Mouse (Mus musculus) forebrain, postnatal 0 days (tissue): ENCODE measurements around the gene Enpp3. TPM values are rescaled to one million over a fixed set of nuclear protein-coding genes. Genes with fewer than 3 reads are reported as not detected.

Source experiments
- ATAC-seq: fragments of 200-750 bp; cut with Nextera tagmentation; 2 replicates; pipeline ENCODE4 v1.8.0; 2017; ENCODE audit warnings: mild to moderate bottlenecking, moderate library complexity
- DNase-seq: peaks from one replicate; pipeline ENCODE4 v3.0.0-alpha.2; 2015
- H3K27ac ChIP-seq: fragments of 300-500 bp; sonication (generic); 2 replicates; pipeline ENCODE4 v1.5.1; 2014; ENCODE audit warnings: low read depth, mild to moderate bottlenecking, antibody characterized with exemption, low read length, moderate library complexity, mixed read lengths
- H3K27me3 ChIP-seq: fragments of 300-500 bp; sonication (generic); 2 replicates; pipeline ENCODE4 v1.6.1; 2014; ENCODE audit warnings: mild to moderate bottlenecking, low read length, mixed read lengths; ENCODE audit not compliant: insufficient read depth
- H3K36me3 ChIP-seq: fragments of 300-500 bp; sonication (generic); 2 replicates; pipeline ENCODE4 v1.6.1; 2014; ENCODE audit warnings: mild to moderate bottlenecking, moderate library complexity; ENCODE audit not compliant: insufficient read depth
- H3K4me1 ChIP-seq: fragments of 300-500 bp; sonication (generic); 2 replicates; pipeline ENCODE4 v1.6.1; 2014; ENCODE audit warnings: antibody characterized with exemption; ENCODE audit not compliant: insufficient read depth
- H3K4me2 ChIP-seq: fragments of 300-500 bp; sonication (generic); 2 replicates; pipeline ENCODE4 v1.6.1; 2014; ENCODE audit warnings: low read depth, mild to moderate bottlenecking, moderate library complexity
- H3K4me3 ChIP-seq: fragments of 300-500 bp; sonication (generic); 2 replicates; pipeline ENCODE4 v1.5.1; 2014; ENCODE audit warnings: low read depth, low read length, mixed read lengths
- H3K9ac ChIP-seq: fragments of 300-500 bp; sonication (generic); 2 replicates; pipeline ENCODE4 v1.6.1; 2014; ENCODE audit warnings: mild to moderate bottlenecking
- H3K9me3 ChIP-seq: fragments of 300-500 bp; sonication (generic); 2 replicates; pipeline ENCODE4 v1.6.1; 2016; ENCODE audit warnings: low read length
- CTCF ChIP-seq: sonication (generic); IDR thresholded peaks from 2 replicates; pipeline ENCODE4 v1.5.1; 2016; ENCODE audit warnings: antibody characterized with exemption, control low read depth, low read depth
- WGBS: fragments of 180-500 bp; shearing (Covaris S2); extraction: QIAGEN DNeasy Blood & Tissue Kit; methylation state at CpG from one replicate; pipeline ENCODE4 v1.1.7; 2014; 5-methylcytosine and 5-hydroxymethylcytosine counted together
- polyA plus RNA-seq: library from polyadenylated mRNA; unstranded; fragments of >200 nt; fragmentation: Nextera tagmentation; extraction: Ambion mirVana; gene quantifications from 2 replicates; pipeline ENCODE4 v1.2.1, GENCODE M21; 2015
- total RNA-seq: library from RNA; depleted of rRNA; stranded (reverse); fragments of >200 nt; gene quantifications from 2 replicates; pipeline ENCODE4 v1.2.3, GENCODE M21; 2014

Gene Enpp3
- total and polyA plus RNA-seq, 2 experiments from 2014 or later: 1.7 to 2.5 TPM

GRCm38 (mm10) chr10:24823697-24824535, 18.7 kb downstream of the Enpp3 start:
- no peak for TF ChIP-seq CTCF
- ATAC-seq: no peak
- WGBS: 84% methylated on average over 16 of the region's 16 CpGs

GRCm38 (mm10) chr10:24823265-24823664, 19.4 kb downstream of the Enpp3 start:
- ATAC-seq: no peak
- Histone ChIP-seq H3K9me3 (no peaks in the 10 kb centered on the region), H3K36me3 (no peaks in the 10 kb centered on the region), H3K4me1 (no peaks in the 10 kb centered on the region), H3K9ac (no peak overlapping the region), H3K4me2 (no peak overlapping the region), H3K4me3 (no peak overlapping the region), H3K27me3 (no peaks in the 10 kb centered on the region), H3K27ac (no peak overlapping the region)
- DNase-seq: no peak
- 63% methylated on average over 1 of the region's 1 CpGs for WGBS
- no peak for TF ChIP-seq CTCF

More at GRCm38 (mm10) chr10:24823697-24824535, 18.7 kb downstream of the Enpp3 start:
- Histone ChIP-seq H3K4me2 (no peak overlapping the region), H3K4me3 (no peak overlapping the region), H3K9ac (no peak overlapping the region), H3K27me3 (no peaks in the 10 kb centered on the region), H3K27ac (no peak overlapping the region), H3K9me3 (no peaks in the 10 kb centered on the region), H3K36me3 (no peaks in the 10 kb centered on the region), H3K4me1 (no peaks in the 10 kb centered on the region)
- DNase-seq: no peak

GRCm38 (mm10) chr10:24822842-24823241, 19.8 kb downstream of the Enpp3 start:
- Histone ChIP-seq H3K9me3 (no peaks in the 10 kb centered on the region), H3K4me1 (no peaks in the 10 kb centered on the region), H3K27ac (no peak overlapping the region), H3K4me2 (no peak overlapping the region), H3K27me3 (no peaks in the 10 kb centered on the region), H3K9ac (no peak overlapping the region), H3K36me3 (no peaks in the 10 kb centered on the region), H3K4me3 (no peak overlapping the region)
- ATAC-seq (no peak), DNase-seq (no peak)
- WGBS: 62% methylated on average over 1 of the region's 1 CpGs
- TF ChIP-seq CTCF: no peak

- no peak overlapping the region for H3K4me2 ChIP-seq
- no peaks in the 10 kb centered on the region for H3K36me3 ChIP-seq
- no peak overlapping the region for H3K27ac ChIP-seq
- DNase-seq: no peak
- WGBS: 83% methylated on average over 4 of the region's 4 CpGs
- H3K9ac ChIP-seq: no peak overlapping the region
- H3K4me1 ChIP-seq: no peaks in the 10 kb centered on the region
- no peak overlapping the region for H3K4me3 ChIP-seq
- TF ChIP-seq CTCF: no peak
- H3K27me3 ChIP-seq: no peaks in the 10 kb centered on the region
- H3K9me3 ChIP-seq: no peaks in the 10 kb centered on the region
- ATAC-seq: no peak
Observed at GRCm38 (mm10) chr10:24821990-24822676, 20.5 kb downstream of the Enpp3 start.

GRCm38 (mm10) chr10:24819526-24819925, 23.1 kb downstream of the Enpp3 start:
- no peak for ATAC-seq
- no peaks in the 10 kb centered on the region for H3K27me3 ChIP-seq
- H3K4me2 ChIP-seq: no peak overlapping the region
- no peak for DNase-seq
- no peaks in the 10 kb centered on the region for H3K36me3 ChIP-seq
- H3K4me3 ChIP-seq: no peak overlapping the region
- H3K9me3 ChIP-seq: no peaks in the 10 kb centered on the region
- 58% methylated on average over 3 of the region's 3 CpGs for WGBS
- H3K9ac ChIP-seq: no peak overlapping the region
- TF ChIP-seq CTCF: no peak
- no peak overlapping the region for H3K27ac ChIP-seq
- no peaks in the 10 kb centered on the region for H3K4me1 ChIP-seq

- DNase-seq (no peak), ATAC-seq (no peak)
- TF ChIP-seq CTCF: no peak
- Histone ChIP-seq H3K4me1 (no peaks in the 10 kb centered on the region), H3K9me3 (no peaks in the 10 kb centered on the region), H3K9ac (no peak overlapping the region), H3K36me3 (no peaks in the 10 kb centered on the region), H3K27me3 (no peaks in the 10 kb centered on the region; the same call in 1 of the 2 replicates), H3K4me2 (no peak overlapping the region), H3K27ac (no peak overlapping the region), H3K4me3 (no peak overlapping the region)
- 66% methylated on average over 10 of the region's 10 CpGs for WGBS
Observed at GRCm38 (mm10) chr10:24810639-24811038, 32.0 kb downstream of the Enpp3 start.

- no peak for DNase-seq
- WGBS: 93% methylated on average over 5 of the region's 5 CpGs
Observed at GRCm38 (mm10) chr10:24806756-24807155, 35.9 kb downstream of the Enpp3 start.

More at GRCm38 (mm10) chr10:24806756-24807155, 35.9 kb downstream of the Enpp3 start:
- no peak for TF ChIP-seq CTCF
- no peak for ATAC-seq
- H3K9me3 ChIP-seq: no peaks in the 10 kb centered on the region
- no peaks in the 10 kb centered on the region for H3K27me3 ChIP-seq
- H3K27ac ChIP-seq: no peak overlapping the region
- no peaks in the 10 kb centered on the region for H3K4me1 ChIP-seq
- H3K4me3 ChIP-seq: no peak overlapping the region
- H3K9ac ChIP-seq: no peak overlapping the region
- no peaks in the 10 kb centered on the region for H3K36me3 ChIP-seq
- no peak overlapping the region for H3K4me2 ChIP-seq
